Mouse (Mus musculus) erythroblast, embryonic 14.5 days (primary cell): ENCODE measurements around the gene Gm4131. TPM values are rescaled to one million over a fixed set of nuclear protein-coding genes. Genes with fewer than 3 reads are reported as not detected.

Experiments used
- H3K27me3 ChIP-seq: 2 replicates; pipeline ENCODE4 v1.6.1; 2012; ENCODE audit warnings: inconsistent platforms; ENCODE audit not compliant: control insufficient read depth
- H3K36me3 ChIP-seq: 2 replicates; pipeline ENCODE4 v1.6.1; 2012; ENCODE audit warnings: mild to moderate bottlenecking, inconsistent platforms; ENCODE audit not compliant: control insufficient read depth
- H3K4me1 ChIP-seq: 2 replicates; pipeline ENCODE4 v1.6.1; 2012; ENCODE audit warnings: inconsistent platforms; ENCODE audit not compliant: control insufficient read depth
- H3K4me3 ChIP-seq: replicated peaks from 2 replicates; pipeline ENCODE3; 2012; ENCODE audit warnings: moderate library complexity, mild to moderate bottlenecking, inconsistent platforms
- H3K9me3 ChIP-seq: 2 replicates; pipeline ENCODE4 v1.6.1; 2012; ENCODE audit warnings: low read length, inconsistent platforms, mixed read lengths; ENCODE audit not compliant: control insufficient read depth
- GATA1 ChIP-seq: IDR thresholded peaks from 2 replicates; pipeline ENCODE4 v1.6.1; 2012; ENCODE audit warnings: low read length, inconsistent platforms, mixed read lengths
- TAL1 ChIP-seq: IDR thresholded peaks from 3 replicates; pipeline ENCODE4 v1.6.1; 2012; ENCODE audit warnings: low read length, inconsistent platforms, mixed read lengths
- polyA plus RNA-seq: library from polyadenylated mRNA; stranded (reverse); fragments of >175 nt; gene quantifications from 2 replicates; pipeline ENCODE4 v1.2.3, GENCODE M21; 2012

Gm4131 gene
- polyA plus RNA-seq, 1 experiment = not detected

- TF ChIP-seq TAL1 (no peak), GATA1 (no peak)
- no peaks in the 10 kb centered on the region for H3K4me1 ChIP-seq
- H3K4me3 ChIP-seq = no peak overlapping the region
- no peaks in the 10 kb centered on the region for H3K27me3 ChIP-seq
- H3K36me3 ChIP-seq = no peaks in the 10 kb centered on the region
- no peaks in the 10 kb centered on the region for H3K9me3 ChIP-seq
Measured at GRCm38 (mm10) chr14:62479395-62479794, 87.3 kb downstream of the Gm4131 start.

GRCm38 (mm10) chr14:62474481-62474880 is 92.2 kb downstream of the Gm4131 start:
- no peaks in the 10 kb centered on the region; the same call in 1 of the 2 replicates for H3K4me1 ChIP-seq
- TF ChIP-seq GATA1 = no peak
- TF ChIP-seq TAL1 = no peak
- H3K27me3 ChIP-seq = no peaks in the 10 kb centered on the region
- no peak overlapping the region for H3K4me3 ChIP-seq
- no peaks in the 10 kb centered on the region for H3K36me3 ChIP-seq
- H3K9me3 ChIP-seq = no peaks in the 10 kb centered on the region

- Histone ChIP-seq H3K4me1 (no peaks in the 10 kb centered on the region; the same call in 1 of the 2 replicates), H3K9me3 (no peaks in the 10 kb centered on the region), H3K36me3 (no peaks in the 10 kb centered on the region), H3K4me3 (no peak overlapping the region), H3K27me3 (no peaks in the 10 kb centered on the region)
- TF ChIP-seq GATA1 (no peak), TAL1 (no peak)
Measured at GRCm38 (mm10) chr14:62472061-62472460, 94.7 kb downstream of the Gm4131 start.

GRCm38 (mm10) chr14:62468753-62469125 is 98.0 kb downstream of the Gm4131 start:
- Histone ChIP-seq H3K4me1 (no peaks in the 10 kb centered on the region; the same call in 1 of the 2 replicates), H3K9me3 (no peaks in the 10 kb centered on the region), H3K4me3 (no peak overlapping the region), H3K27me3 (no peaks in the 10 kb centered on the region; the same call in 1 of the 2 replicates), H3K36me3 (no peaks in the 10 kb centered on the region)
- TF ChIP-seq GATA1 (no peak), TAL1 (no peak)

- no peaks in the 10 kb centered on the region for H3K36me3 ChIP-seq
- H3K4me1 ChIP-seq = no peaks in the 10 kb centered on the region; the same call in 1 of the 2 replicates
- no peaks in the 10 kb centered on the region for H3K9me3 ChIP-seq
- no peak overlapping the region for H3K4me3 ChIP-seq
- no peaks in the 10 kb centered on the region; the same call in 1 of the 2 replicates for H3K27me3 ChIP-seq
- TF ChIP-seq TAL1 (no peak), GATA1 (no peak)
Measured at GRCm38 (mm10) chr14:62468119-62468752, 98.5 kb downstream of the Gm4131 start.

GRCm38 (mm10) chr14:62464966-62465365 is 101.8 kb downstream of the Gm4131 start:
- H3K27me3 ChIP-seq = no peaks in the 10 kb centered on the region; the same call in 1 of the 2 replicates
- no peak overlapping the region for H3K4me3 ChIP-seq
- no peaks in the 10 kb centered on the region for H3K4me1 ChIP-seq
- H3K9me3 ChIP-seq = no peaks in the 10 kb centered on the region
- no peak for TF ChIP-seq GATA1
- no peak for TF ChIP-seq TAL1
- no peaks in the 10 kb centered on the region for H3K36me3 ChIP-seq

GRCm38 (mm10) chr14:62459541-62459940 is 107.2 kb downstream of the Gm4131 start:
- Histone ChIP-seq H3K27me3 (no peaks in the 10 kb centered on the region), H3K36me3 (no peaks in the 10 kb centered on the region), H3K4me1 (no peaks in the 10 kb centered on the region), H3K9me3 (no peaks in the 10 kb centered on the region), H3K4me3 (no peak overlapping the region)
- no peak for TF ChIP-seq GATA1
- TF ChIP-seq TAL1 = no peak

GRCm38 (mm10) chr14:62457420-62458181 is 109.1 kb downstream of the Gm4131 start:
- TF ChIP-seq TAL1 = no peak
- Histone ChIP-seq H3K4me1 (no peaks in the 10 kb centered on the region), H3K4me3 (no peak overlapping the region), H3K9me3 (no peaks in the 10 kb centered on the region), H3K27me3 (no peaks in the 10 kb centered on the region), H3K36me3 (no peaks in the 10 kb centered on the region)

GRCm38 (mm10) chr14:62456239-62456747 is 110.4 kb downstream of the Gm4131 start, which contains the start of gene Gucy1b2:
Gene Gucy1b2 (minus strand): TSS chr14:62456289.
- no peak within 1 kb of the TSS for H3K4me3 ChIP-seq
- no peaks in the 10 kb centered on the region for H3K9me3 ChIP-seq
- H3K4me1 ChIP-seq = no peaks in the 10 kb centered on the region
- no peaks in the 10 kb centered on the region for H3K27me3 ChIP-seq
- TF ChIP-seq TAL1 (no peak), GATA1 (no peak)
- no peaks in the 10 kb centered on the region for H3K36me3 ChIP-seq
